Mouse (Mus musculus) erythroid progenitor cell, adult 5-6 weeks (primary cell): ENCODE data around the gene Arhgef18. TPM values are rescaled to one million over a fixed set of nuclear protein-coding genes. Genes with fewer than 3 reads are reported as not detected.

Source experiments
- ATAC-seq: replicated peaks from 2 replicates; pipeline ENCODE4 v1.8.0; 2016; ENCODE audit warnings: moderate number of reproducible peaks, mild to moderate bottlenecking, moderate TSS enrichment, inconsistent platforms; ENCODE audit not compliant: poor library complexity, low FRiP score, severe bottlenecking
- total RNA-seq, 2 experiments: library from RNA; stranded (forward) in 1 of 2; stranded (reverse) in 1 of 2; fragments of 150-400 nt in 1 of 2; fragments of 186-747, 209-891 nt in 1 of 2; gene quantifications; 2 replicates each; pipeline versions ENCODE4 v1.2.3 to v1.2.4; 2015 to 2017; ENCODE audit warnings: low replicate concordance in 2 of 2

Gene Arhgef18
- total RNA-seq, 2 experiments from 2014 or later = 5.4 to 7.5 TPM

GRCm38 (mm10) chr8:3392293-3392692 is 513 bp upstream of the Arhgef18 start:
- no peak for ATAC-seq

DNA sequence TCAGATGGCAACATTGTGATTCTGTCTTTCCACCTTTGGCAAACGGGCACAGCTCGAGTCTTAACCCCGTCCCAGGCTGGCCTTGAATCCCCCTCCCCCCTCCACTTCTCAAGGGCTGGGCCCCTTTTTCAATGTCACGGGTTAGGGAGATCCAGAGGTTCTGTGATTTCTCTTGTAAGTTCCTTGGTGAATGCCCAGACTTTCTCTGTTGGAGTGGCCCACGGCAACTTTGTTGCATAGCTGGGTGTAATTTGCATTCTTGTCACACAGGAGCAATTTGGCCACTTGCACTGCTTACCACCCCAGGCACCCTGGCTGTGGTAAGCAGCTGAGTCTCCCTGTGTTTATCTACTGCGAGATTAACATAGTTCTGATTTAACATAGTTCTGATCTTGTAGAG is 1.8 kb downstream of the Arhgef18 start:
- no peak for ATAC-seq

GRCm38 (mm10) chr8:3395246-3395645 is 2.4 kb downstream of the Arhgef18 start:
- no peak for ATAC-seq

GRCm38 (mm10) chr8:3397597-3397996 is 4.8 kb downstream of the Arhgef18 start:
- no peak for ATAC-seq

- ATAC-seq = no peak
Measured at GRCm38 (mm10) chr8:3400509-3400908, 7.7 kb downstream of the Arhgef18 start.

DNA sequence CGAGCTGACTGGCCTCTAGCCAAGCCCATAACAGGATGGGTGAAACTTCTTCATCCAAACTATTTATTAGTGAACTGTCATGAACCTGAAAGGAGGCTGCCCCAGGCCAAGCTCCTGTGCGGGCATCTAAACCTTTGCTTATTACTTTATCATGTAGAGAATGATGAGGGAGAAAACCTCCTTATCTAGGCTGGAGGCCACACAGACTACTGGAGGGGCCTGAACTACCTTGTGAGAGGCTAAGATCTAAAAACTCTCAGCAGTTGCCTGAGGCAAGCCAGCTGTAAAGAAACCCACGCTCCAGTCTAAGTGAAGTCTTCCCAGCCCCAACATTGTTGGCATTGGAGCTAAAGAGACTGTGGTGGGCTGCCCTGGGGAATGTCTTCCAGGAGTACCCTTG is 14.6 kb downstream of the Arhgef18 start:
- no peak for ATAC-seq

GRCm38 (mm10) chr8:3411085-3411484 is 18.3 kb downstream of the Arhgef18 start:
- ATAC-seq = no peak

GRCm38 (mm10) chr8:3411901-3412301 is 19.1 kb downstream of the Arhgef18 start:
- no peak for ATAC-seq

- ATAC-seq = no peak
Measured at GRCm38 (mm10) chr8:3412816-3413215, 20.0 kb downstream of the Arhgef18 start.

DNA sequence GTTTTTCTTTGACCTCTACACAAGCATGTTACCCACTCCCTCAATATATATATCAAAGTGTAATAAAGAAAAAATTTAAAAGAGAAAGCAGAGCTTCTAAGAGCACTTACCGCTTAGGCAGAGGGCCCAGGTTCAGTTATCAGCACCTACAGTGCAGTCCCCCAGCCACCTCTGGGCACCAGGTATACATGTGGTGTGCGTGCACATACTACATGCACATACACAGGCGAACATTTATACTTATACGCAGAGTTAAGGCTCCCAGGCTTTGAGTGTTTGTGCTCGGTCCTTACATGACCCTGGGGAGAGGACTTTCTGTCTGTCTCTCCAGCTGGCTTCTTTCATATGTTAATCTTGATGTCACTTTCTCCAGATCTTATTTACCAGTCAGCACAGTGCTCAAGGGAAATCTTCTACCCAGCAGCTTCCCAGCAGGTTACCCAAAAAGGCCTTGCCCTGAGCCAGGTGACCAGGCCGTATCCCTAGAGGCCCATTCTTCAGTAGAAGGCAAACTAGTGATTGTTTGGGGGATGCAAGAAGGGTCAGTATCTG is 21.9 kb downstream of the Arhgef18 start:
- no peak for ATAC-seq

DNA sequence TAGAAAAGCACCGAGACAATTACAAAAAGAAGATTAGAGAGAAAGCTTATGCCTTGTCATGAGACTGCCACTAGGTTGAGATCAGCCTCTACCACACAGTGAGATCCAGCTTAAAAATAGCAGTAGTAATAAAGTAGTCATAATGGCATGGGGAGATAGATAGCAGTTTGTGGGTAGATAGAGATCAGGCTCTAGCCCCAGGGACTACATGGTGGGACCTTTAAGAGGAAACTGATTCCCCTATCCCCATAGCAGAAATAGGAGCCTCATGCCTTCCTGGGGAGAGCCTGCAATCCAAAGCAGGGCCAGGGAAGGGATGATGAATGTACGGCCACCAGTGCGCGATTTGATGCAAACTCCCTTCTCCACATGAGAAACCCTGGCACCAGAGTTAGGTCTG is 22.5 kb downstream of the Arhgef18 start:
- ATAC-seq = no peak

DNA sequence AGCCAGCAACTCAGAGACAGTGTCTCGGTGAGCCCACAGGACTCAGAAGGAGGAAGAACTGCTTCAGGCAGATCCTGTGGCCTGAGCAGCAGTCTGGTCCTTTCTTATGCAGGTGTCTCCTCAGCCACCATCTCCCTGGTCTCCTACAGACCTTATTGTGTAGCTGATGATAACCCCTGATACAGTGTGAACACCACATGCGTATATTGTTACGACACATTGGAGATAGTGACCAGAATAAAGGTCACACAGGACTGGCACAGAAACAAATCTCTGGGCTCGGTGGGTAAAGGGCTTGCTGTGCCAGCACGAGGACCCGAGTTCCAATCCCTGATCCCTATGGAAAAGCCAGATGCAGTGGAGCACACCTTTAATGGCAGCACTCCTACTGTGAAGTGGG is 22.9 kb downstream of the Arhgef18 start:
- ATAC-seq = no peak

GRCm38 (mm10) chr8:3416846-3417245 is 24.0 kb downstream of the Arhgef18 start:
- ATAC-seq = no peak

- no peak for ATAC-seq
Measured at GRCm38 (mm10) chr8:3417455-3417854, 24.6 kb downstream of the Arhgef18 start.

- no peak for ATAC-seq
Measured at GRCm38 (mm10) chr8:3418101-3418500, 25.3 kb downstream of the Arhgef18 start.

DNA sequence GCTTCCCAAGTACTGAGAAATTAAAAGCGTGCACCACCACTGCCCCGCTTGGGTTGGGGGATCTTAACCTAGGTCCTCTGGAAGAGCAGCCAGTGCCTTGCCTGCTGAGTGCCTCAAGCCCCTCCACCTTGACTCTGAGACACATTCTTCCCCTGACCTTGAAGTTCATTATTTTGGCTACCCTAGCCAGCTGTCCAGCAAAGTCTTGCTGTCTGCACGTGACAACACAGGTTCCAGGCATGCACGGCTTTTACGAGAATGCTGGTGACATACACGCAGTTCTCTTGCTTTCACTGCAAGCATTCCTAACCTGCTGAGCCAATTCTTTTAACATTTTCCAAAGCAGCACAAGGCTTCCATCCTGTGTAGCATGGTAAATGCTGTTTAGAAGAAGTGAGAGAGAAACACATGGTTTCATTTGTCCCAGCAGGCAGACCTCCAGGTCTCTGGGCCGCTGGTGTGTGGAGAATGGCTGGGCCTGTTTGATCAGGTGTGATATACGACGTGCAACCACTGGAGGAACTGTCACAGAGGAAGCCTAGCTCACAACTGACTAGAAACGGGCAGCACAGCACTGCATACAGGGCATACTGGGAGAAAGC is 27.4 kb downstream of the Arhgef18 start:
- ATAC-seq = no peak

GRCm38 (mm10) chr8:3421507-3421906 is 28.7 kb downstream of the Arhgef18 start:
- ATAC-seq = no peak

DNA sequence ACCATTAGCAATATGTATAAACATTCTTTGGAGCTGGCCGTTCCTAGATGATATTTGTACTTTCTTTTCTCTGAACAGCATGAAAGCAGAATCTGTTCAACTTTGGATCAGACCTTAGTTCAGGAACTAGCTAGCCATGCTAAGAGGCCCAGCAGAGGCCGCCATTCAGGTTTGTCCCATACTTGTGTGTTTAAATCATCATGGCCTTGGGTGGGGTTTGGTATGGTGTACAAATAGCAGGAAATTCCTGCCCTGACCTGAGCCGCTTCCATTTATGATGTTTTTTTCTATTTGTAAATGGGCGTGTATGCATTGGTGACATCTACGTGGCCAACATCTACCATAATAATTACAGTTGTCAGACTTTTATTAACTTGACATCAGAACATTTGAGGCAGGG is 32.4 kb downstream of the Arhgef18 start:
- ATAC-seq = no peak

DNA sequence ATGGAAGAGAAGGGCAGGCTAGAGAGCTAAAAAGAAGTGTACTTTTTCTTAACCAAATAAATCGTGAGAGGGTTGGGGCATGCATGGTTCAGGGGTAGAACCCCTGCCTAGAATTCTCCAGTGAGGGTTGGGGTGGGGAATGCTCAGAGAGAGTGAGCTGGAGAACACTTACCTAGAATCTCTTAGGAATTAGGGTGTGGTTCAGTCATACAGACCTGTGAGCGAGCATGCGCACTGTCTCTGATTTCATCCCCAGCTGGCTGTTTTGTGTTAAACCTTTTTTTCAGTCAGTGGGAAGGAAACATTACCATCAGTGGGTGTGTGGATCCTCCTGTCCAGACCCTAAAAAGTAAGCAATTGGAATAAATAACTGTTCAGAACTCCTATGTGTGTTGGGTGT is 33.4 kb downstream of the Arhgef18 start:
- ATAC-seq = no peak

- no peak for ATAC-seq
Measured at GRCm38 (mm10) chr8:3428426-3428825, 35.6 kb downstream of the Arhgef18 start.

DNA sequence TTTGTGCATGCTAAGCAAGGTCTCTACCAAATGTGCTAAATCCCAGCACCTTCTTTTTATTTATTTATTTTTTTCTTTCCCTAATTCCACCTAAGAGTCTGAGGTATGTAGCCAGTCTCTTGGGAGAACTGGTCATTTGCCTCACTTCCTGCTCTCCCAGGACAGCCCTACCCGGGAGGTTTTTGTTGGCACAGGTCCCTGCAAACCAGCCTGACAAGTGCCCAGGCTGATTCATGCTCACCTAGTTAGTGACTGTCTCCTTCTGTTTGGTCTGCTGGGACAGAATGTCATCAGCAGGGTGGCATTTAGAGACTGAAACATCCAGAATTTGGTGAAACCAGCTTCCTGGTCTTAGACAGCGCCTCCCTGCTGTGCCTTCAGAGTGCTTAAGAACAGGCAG is 37.2 kb downstream of the Arhgef18 start:
- ATAC-seq = no peak

- ATAC-seq = no peak
Measured at GRCm38 (mm10) chr8:3431113-3431512, 38.3 kb downstream of the Arhgef18 start.
